Mouse (Mus musculus) limb, embryonic 11.5 days (tissue): ENCODE data around the gene Zdhhc12. TPM values are rescaled to one million over a fixed set of nuclear protein-coding genes. Genes with fewer than 3 reads are reported as not detected.

Experiments used
- ATAC-seq: fragments of 200-750 bp; cut with Nextera tagmentation; 2 replicates; pipeline ENCODE4 v1.8.0; 2017; ENCODE audit warnings: low read depth; ENCODE audit not compliant: insufficient number of reproducible peaks, low FRiP score, low TSS enrichment
- DNase-seq: peaks from one replicate; pipeline ENCODE4 v3.0.0-alpha.2; 2015; ENCODE audit warnings: low spot score
- H3K27ac ChIP-seq: fragments of 300-500 bp; sonication (generic); replicated peaks from 2 replicates; pipeline ENCODE4 v1.5.1; 2014; ENCODE audit warnings: low read depth, mild to moderate bottlenecking, low read length
- H3K27me3 ChIP-seq: fragments of 300-500 bp; sonication (generic); 2 replicates; pipeline ENCODE4 v1.6.1; 2014; ENCODE audit warnings: mild to moderate bottlenecking, low read length, mixed read lengths; ENCODE audit not compliant: control insufficient read depth, insufficient read depth
- H3K36me3 ChIP-seq: fragments of 300-500 bp; sonication (generic); 2 replicates; pipeline ENCODE4 v1.6.1; 2014; ENCODE audit warnings: mild to moderate bottlenecking, low read length, moderate library complexity, mixed read lengths; ENCODE audit not compliant: control insufficient read depth, insufficient read depth
- H3K4me1 ChIP-seq: fragments of 300-500 bp; sonication (generic); 2 replicates; pipeline ENCODE4 v1.6.1; 2014; ENCODE audit warnings: low read length, mixed read lengths; ENCODE audit not compliant: control insufficient read depth, insufficient read depth
- H3K4me2 ChIP-seq: fragments of 300-500 bp; sonication (generic); 2 replicates; pipeline ENCODE4 v1.6.1; 2014; ENCODE audit warnings: low read depth, mild to moderate bottlenecking, moderate library complexity; ENCODE audit not compliant: severe bottlenecking
- H3K4me3 ChIP-seq: fragments of 300-500 bp; sonication (generic); 2 replicates; pipeline ENCODE4 v1.5.1; 2014; ENCODE audit warnings: low read depth, low read length
- H3K9ac ChIP-seq: fragments of 300-500 bp; sonication (generic); 2 replicates; pipeline ENCODE4 v1.6.1; 2014; ENCODE audit warnings: mild to moderate bottlenecking, low read length
- H3K9me3 ChIP-seq: fragments of 300-500 bp; sonication (generic); 2 replicates; pipeline ENCODE4 v1.6.1; 2016; ENCODE audit warnings: low read length; ENCODE audit not compliant: control insufficient read depth
- WGBS: fragments of 180-500 bp; shearing (Covaris S2); extraction: QIAGEN DNeasy Blood & Tissue Kit; methylation state at CpG from one replicate; pipeline ENCODE4 v1.1.7; 2014; 5-methylcytosine and 5-hydroxymethylcytosine counted together
- polyA plus RNA-seq: library from polyadenylated mRNA; unstranded; fragments of >200 nt; fragmentation: Nextera tagmentation; extraction: Ambion mirVana; gene quantifications from 2 replicates; pipeline ENCODE4 v1.2.1, GENCODE M21; 2014

Zdhhc12 gene
- polyA plus RNA-seq, 1 experiment from 2014 or later = 34.1 TPM

DNA sequence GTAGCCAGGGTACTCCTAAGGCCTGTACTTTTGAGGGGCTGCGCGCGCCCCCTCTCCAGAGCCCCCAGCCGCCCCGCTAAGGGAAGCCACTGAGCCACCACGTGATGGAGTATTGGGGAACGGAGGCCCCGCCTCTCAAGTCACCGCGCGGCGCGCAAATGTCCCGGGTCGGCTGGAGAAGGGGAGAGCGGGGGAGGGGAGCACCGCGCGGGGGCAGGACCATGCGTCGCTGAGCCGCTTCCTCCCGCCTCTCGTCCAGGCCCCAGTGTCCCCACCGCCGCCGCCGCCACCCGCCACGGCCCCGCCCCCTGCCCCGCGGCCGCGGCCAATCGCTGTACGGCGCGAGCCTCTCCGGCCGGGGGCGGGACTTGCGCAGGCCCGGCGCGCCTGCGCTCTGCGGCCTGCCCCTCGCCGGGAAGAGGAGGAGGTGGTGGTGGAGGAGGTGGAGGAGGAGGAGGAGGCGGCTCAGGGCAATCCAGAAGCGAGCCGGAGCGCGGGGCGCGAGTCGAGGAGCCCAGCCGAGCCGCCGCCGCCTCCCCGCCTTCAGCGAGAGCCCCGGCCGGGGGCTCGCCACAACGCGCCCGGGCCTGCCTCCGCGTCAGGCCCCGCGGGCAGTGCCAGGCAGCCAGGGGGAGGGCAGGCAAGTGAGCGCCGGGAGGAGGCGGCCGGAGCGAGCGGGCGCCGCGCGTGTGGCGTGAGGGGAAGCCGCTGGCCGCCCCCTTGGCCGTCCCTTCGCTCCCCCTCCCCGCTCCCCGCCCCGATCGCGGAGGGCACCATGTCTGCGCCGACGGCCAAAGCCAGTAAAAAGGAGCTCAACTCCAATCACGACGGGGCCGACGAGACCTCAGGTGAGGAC, 27.2 kb downstream of the Zdhhc12 start:
- H3K4me2 ChIP-seq = peak overlapping the region; percentile 70
- peak; percentile 94 for ATAC-seq
- WGBS = under 1% methylated on average over 38 of the region's 101 CpGs
- H3K4me1 ChIP-seq = peaks cover 20% of the 10 kb centered on the region
- no peaks in the 10 kb centered on the region for H3K27me3 ChIP-seq
- H3K9ac ChIP-seq = peak overlapping the region; percentile 98
- no peaks in the 10 kb centered on the region for H3K9me3 ChIP-seq
- peaks cover 13% of the 10 kb centered on the region for H3K36me3 ChIP-seq
- H3K4me3 ChIP-seq = peak overlapping the region; percentile 100
- H3K27ac ChIP-seq = peak overlapping the region; percentile 98
- peak; percentile 97 for DNase-seq

DNA sequence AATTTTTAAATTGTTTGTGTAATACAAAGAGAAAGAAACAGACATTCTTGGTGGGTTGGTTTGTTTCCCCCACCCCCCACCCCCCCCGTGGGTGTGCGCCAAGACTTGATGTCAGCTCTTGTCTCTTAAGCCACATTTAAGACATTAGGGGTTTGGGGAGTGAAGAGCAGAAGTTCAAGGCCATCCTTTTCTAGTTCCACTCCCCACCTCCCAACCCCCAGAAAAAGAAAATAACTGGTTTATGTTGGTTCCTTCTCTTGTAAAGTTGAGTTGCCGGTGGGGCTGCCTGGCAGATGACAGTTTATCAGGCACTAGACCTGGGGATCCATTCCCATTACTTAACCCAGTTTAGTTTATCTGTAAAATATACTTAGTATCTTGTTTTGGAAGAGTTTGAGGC, 29.1 kb downstream of the Zdhhc12 start:
- no peak overlapping the region for H3K27ac ChIP-seq
- 34% methylated on average over 3 of the region's 3 CpGs for WGBS
- no peaks in the 10 kb centered on the region for H3K27me3 ChIP-seq
- peaks cover 5% of the 10 kb centered on the region for H3K36me3 ChIP-seq
- H3K9me3 ChIP-seq = no peaks in the 10 kb centered on the region
- DNase-seq = no peak
- peaks cover 22% of the 10 kb centered on the region for H3K4me1 ChIP-seq
- H3K4me2 ChIP-seq = peak overlapping the region; percentile 65
- no peak for ATAC-seq
- H3K4me3 ChIP-seq = peak overlapping the region; percentile 60
- no peak overlapping the region for H3K9ac ChIP-seq

DNA sequence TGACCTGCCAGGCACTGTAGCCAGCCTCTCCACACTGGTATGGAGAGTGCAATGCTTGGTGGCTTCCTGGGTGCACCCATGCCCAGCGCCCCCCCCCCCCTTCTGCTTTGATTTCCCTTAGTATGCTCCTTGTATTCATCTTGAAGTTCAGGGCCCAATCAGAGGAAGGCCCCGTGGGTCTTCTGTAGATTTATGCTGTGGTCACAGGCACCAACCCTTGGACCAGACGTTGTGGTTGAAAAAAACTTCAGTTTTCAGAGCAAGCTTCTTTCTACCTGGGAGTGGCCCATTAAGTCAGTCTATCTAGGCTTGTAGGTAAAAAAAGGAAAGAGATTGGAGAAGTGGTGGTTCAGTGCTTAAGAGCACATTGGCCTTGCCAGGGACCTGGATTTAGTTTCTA, 29.7 kb downstream of the Zdhhc12 start:
- WGBS = 10% methylated on average over 3 of the region's 3 CpGs
- peak overlapping the region; percentile 77; the same call in 1 of the 2 replicates for H3K9ac ChIP-seq

DNA sequence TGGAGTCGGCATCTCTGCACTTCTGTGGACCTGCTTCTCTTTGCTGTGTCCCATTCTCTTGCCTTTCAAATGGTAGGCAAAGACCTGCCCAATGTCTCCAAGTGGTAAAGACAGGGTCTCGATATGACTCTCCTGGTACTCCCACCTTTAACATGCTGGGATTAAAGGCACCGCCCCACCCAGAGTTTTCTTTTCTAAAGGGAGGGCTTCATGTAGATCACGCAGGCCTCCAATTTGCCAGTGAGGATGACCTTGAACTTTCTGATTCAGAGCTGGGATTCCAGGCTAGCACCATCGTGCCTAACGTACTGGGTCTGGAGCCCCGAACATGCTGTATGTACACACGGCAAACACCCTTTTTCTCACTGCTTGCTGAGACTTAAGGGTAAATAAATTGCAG, 30.2 kb downstream of the Zdhhc12 start:
- H3K27ac ChIP-seq = no peak overlapping the region; the same call in 1 of the 2 replicates
- H3K9me3 ChIP-seq = no peaks in the 10 kb centered on the region
- 8% methylated on average over 8 of the region's 8 CpGs for WGBS
- H3K36me3 ChIP-seq = peaks cover under 1% of the 10 kb centered on the region; the same call in 1 of the 2 replicates
- H3K4me3 ChIP-seq = peak overlapping the region; percentile 60
- ATAC-seq = no peak
- no peaks in the 10 kb centered on the region for H3K27me3 ChIP-seq
- peak overlapping the region; percentile 65 for H3K4me2 ChIP-seq
- H3K9ac ChIP-seq = peak overlapping the region; percentile 77
- no peak for DNase-seq
- peaks cover 22% of the 10 kb centered on the region for H3K4me1 ChIP-seq

More for the DNA sequence above, 29.7 kb downstream of the Zdhhc12 start:
- peaks cover 22% of the 10 kb centered on the region for H3K4me1 ChIP-seq
- DNase-seq (no peak), ATAC-seq (no peak)
- H3K4me3 ChIP-seq = peak overlapping the region; percentile 60
- no peak overlapping the region for H3K27ac ChIP-seq
- H3K9me3 ChIP-seq = no peaks in the 10 kb centered on the region
- peak overlapping the region; percentile 65 for H3K4me2 ChIP-seq
- no peaks in the 10 kb centered on the region for H3K27me3 ChIP-seq
- H3K36me3 ChIP-seq = peaks cover 2% of the 10 kb centered on the region; the same call in 1 of the 2 replicates

DNA sequence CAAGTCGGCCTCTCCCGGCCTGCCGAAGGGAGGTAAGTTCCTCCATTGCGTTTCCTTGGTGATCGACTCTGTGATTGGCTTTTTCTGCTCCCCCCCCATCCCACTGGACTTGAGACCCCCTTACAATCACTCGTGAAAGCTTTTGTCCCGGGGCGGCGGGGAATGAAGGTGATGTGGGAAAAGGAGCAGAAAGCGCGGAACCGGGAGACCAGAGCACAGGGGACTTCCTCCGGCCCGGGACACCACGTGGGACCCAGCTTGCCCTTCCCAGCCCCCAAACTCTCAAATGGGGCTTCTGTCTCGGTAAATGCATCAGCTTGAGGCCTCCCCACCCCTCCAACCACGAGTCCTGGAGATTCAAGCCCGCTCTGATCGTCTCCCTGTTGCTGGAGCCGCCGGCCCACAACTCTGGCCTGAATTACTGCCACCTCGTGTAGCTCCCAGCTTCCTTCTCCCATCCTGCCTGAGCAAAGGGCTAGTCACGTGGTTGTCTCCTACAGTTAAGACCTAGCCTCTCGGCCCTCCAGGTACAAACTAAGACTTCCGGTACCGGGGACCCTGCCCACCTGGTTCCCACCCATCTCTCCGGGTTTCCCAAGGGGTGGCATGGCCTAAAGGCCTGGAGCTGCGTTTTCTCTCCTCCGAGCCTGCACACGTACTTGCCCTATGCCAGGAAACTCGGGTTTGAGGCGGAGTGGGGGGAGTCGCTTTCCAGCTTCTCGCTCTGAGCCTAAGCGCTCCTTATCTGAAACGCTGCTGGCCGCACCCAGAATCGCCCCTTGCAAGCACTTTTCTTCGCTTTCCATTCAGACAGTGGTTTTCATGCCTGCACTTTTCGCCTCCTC, 31.0 kb downstream of the Zdhhc12 start:
- no peaks in the 10 kb centered on the region for H3K27me3 ChIP-seq
- DNase-seq (peak; percentile 80), ATAC-seq (no peak)
- peak overlapping the region; percentile 86 for H3K27ac ChIP-seq
- no peaks in the 10 kb centered on the region for H3K9me3 ChIP-seq
- H3K4me3 ChIP-seq = peak overlapping the region; percentile 60
- H3K4me2 ChIP-seq = peak overlapping the region; percentile 65
- H3K36me3 ChIP-seq = no peaks in the 10 kb centered on the region
- WGBS = under 1% methylated on average over 40 of the region's 40 CpGs
- peak overlapping the region; percentile 77 for H3K9ac ChIP-seq
- peaks cover 22% of the 10 kb centered on the region for H3K4me1 ChIP-seq

DNA sequence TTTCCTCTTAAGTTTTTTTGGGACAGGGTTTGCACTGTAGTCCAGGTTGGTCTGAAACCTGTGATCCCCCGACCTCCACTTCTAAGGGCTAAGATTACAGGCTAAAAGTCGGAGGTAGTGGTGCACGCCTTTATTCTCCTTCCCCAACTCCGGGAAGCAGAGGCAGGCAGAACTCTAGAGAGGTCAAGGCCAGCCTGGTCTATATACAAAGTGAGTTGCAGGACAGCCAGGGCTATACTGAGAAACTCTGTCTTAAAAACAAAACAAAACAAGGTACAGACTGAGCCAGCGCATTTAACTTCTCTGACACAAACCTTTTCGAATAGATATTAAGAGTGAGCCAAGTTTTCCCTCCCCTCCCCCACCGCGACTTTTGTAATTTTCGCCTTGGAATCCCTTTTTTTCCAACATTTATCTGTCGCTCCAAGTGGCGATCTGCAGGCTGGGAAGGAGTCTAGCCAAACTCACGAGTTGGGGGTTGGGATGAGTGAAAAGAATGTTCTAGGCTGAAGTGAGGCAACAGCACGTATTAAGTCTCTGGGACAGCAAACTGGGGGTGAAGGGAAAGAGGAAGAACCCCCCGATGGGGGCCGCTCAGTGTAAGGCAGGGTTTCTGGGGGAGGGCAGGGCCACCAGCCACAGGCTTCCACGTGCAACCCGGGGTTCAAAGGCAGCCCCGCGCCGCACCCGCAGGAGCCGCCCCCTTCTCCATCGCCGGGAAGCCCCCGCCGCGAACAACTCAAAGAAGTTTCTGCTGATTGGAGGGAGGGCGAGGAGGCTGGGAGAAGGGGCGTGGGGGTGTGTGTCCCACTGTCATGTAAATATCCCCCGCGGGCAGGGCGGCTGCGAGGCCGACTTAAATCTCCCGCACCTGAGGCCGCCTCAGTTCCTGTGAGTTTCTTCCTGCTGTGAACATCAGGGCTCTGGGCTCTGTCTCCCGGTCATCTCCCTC, 32.0 kb downstream of the Zdhhc12 start:
- ATAC-seq = peak; percentile 7; the same call in 1 of the 2 replicates
- WGBS = 8% methylated on average over 37 of the region's 37 CpGs

DNA sequence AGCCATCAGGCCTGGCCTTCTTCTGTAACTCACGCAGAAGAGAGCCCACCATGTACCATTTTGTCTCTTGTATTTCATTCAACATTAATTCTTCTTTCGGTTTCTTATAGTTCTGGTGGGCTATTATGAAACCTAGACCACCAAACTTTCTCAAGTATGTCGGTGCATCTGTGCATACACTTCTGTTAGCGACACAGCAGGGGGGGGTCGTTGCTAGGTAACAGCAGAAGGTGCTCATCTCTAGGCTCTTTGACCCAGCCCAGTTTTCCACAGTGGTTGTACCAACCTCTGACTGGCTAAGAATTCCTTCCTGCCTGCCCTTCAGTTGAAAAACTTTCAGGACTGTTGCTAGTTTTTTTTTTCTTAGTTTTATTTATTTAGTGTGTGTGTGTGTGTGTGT, 35.0 kb downstream of the Zdhhc12 start:
- no peaks in the 10 kb centered on the region for H3K9me3 ChIP-seq
- H3K4me3 ChIP-seq = no peak overlapping the region
- no peak overlapping the region for H3K4me2 ChIP-seq
- no peaks in the 10 kb centered on the region for H3K36me3 ChIP-seq
- H3K9ac ChIP-seq = no peak overlapping the region
- H3K27me3 ChIP-seq = no peaks in the 10 kb centered on the region
- H3K27ac ChIP-seq = no peak overlapping the region
- no peak for ATAC-seq
- no peak for DNase-seq
- H3K4me1 ChIP-seq = peaks cover 8% of the 10 kb centered on the region; the same call in 1 of the 2 replicates
- WGBS = 59% methylated on average over 5 of the region's 5 CpGs

More for the DNA sequence above, 32.0 kb downstream of the Zdhhc12 start:
- Histone ChIP-seq H3K36me3 (no peaks in the 10 kb centered on the region), H3K4me2 (peak overlapping the region; percentile 65), H3K27me3 (no peaks in the 10 kb centered on the region), H3K4me3 (peak overlapping the region; percentile 60), H3K4me1 (peaks cover 22% of the 10 kb centered on the region), H3K9ac (peak overlapping the region; percentile 77), H3K27ac (peak overlapping the region; percentile 86), H3K9me3 (no peaks in the 10 kb centered on the region)
- peak; percentile 87 for DNase-seq
